Comparison of ENCODE assay signal across 24 mouse cellular contexts in the genomic region with DNA sequence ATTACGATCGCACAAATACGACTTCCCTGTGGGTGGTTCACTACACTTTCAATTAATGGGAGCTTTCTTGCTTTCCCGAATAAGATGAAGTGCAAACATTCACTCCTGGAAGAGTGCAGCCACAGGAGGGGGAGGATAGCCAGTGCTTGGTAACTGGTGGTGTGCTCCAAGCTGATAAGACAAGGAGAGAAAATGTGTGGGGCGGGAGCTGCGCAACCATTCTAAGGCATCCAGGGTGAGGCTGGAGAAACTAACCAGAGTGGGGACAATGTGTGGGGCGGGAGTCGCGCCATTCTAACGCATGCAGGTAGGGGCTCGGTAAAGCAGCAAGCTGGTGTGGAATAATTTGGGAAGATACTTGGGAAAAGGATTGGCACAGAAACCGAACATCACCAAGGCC. TPM values are rescaled to one million over a fixed set of nuclear protein-coding genes. Genes with fewer than 3 reads are reported as not detected.
A peak's percentile ranks its signal among the peaks of the same experiment; 100 is the strongest.
DNase-seq lines count a peak whose midpoint lies in the region; ATAC-seq lines count a peak whose summit lies in the region.
"Had no signal": no experiment of that assay in that cellular context is flagged by ENCODE, and none has a peak within 500 bp of the region (broad histone marks: within the 10 kb centered on the region; RNA-seq: fewer than 3 reads in every experiment).

No protein-coding gene starts in this region.

- intact Hi-C loops in heart, postnatal 10 days (cut with DNase I): no loop called here
- intact Hi-C loops in heart, postnatal 36 days (cut with DNase I): no loop called here

- WGBS in heart, embryonic 13.5 days: 63% methylated on average over 12 of the region's 12 CpGs

- H3K4me1 ChIP-seq in heart, embryonic 13.5 days: no peaks in the 10 kb centered on the region
- H3K4me1 ChIP-seq: embryonic facial prominence, embryonic 13.5 days; forebrain, embryonic 12.5 days; hindbrain, embryonic 15.5 days had no signal

- H3K9ac ChIP-seq in heart, embryonic 13.5 days: no peak overlapping the region
- H3K9ac ChIP-seq: embryonic facial prominence, embryonic 13.5 days; forebrain, embryonic 12.5 days; hindbrain, embryonic 15.5 days had no signal

- no peak overlapping the region for H3K27ac ChIP-seq in heart, embryonic 13.5 days (replicated peaks)
- H3K27ac ChIP-seq: embryonic facial prominence, embryonic 13.5 days; forebrain, embryonic 12.5 days; hindbrain, embryonic 15.5 days had no signal

- ATAC-seq in heart, embryonic 13.5 days (ENCODE audit: extremely low read depth, insufficient number of reproducible peaks, low FRiP score, low TSS enrichment): no peak
- ATAC-seq: activated CD4-positive, CD25-positive, alpha-beta regulatory T cell, adult 4 months; CD4-positive, CD25-positive, alpha-beta regulatory T cell, adult 4 months; forebrain, embryonic 16.5 days; intestine, postnatal 0 days had no signal

- H3K9me3 ChIP-seq in heart, embryonic 13.5 days: no peaks in the 10 kb centered on the region
- H3K9me3 ChIP-seq: embryonic facial prominence, embryonic 13.5 days; forebrain, embryonic 12.5 days; hindbrain, embryonic 15.5 days had no signal

- peak overlapping the region; percentile 16; the same call in 1 of the 2 replicates for H3K4me2 ChIP-seq in heart, embryonic 13.5 days
- H3K4me2 ChIP-seq: embryonic facial prominence, embryonic 13.5 days; forebrain, embryonic 12.5 days; hindbrain, embryonic 15.5 days had no signal

- H3K36me3 ChIP-seq in heart, embryonic 13.5 days: no peaks in the 10 kb centered on the region
- H3K36me3 ChIP-seq: embryonic facial prominence, embryonic 13.5 days; forebrain, embryonic 12.5 days; hindbrain, embryonic 15.5 days had no signal

- peak; percentile 72 for DNase-seq in heart, adult 11 months
- DNase-seq in heart, postnatal 10 days: no peak
- no peak for DNase-seq in heart, postnatal 36 days
- peak; percentile 3 for DNase-seq in ES-CJ7 (ENCODE audit: low read depth, low spot score)
- peak; percentile 6 for DNase-seq in yolk sac, embryonic 10.5 days (ENCODE audit: low spot score)
- no peak for DNase-seq in urinary bladder, postnatal 25 days (ENCODE audit: low spot score)
- DNase-seq: adrenal gland, postnatal 14 days; B cell, adult 2 months; cerebellum, adult 11-12 months; cerebellum, adult 9-10 months; cerebellum, postnatal 25 days; gastrocnemius, postnatal 14 days; heart, postnatal 14 days had no signal

- no peak overlapping the region for H3K4me3 ChIP-seq in heart, embryonic 13.5 days
- H3K4me3 ChIP-seq: embryonic facial prominence, embryonic 13.5 days; forebrain, embryonic 12.5 days; hindbrain, embryonic 15.5 days had no signal

- H3K27me3 ChIP-seq in heart, embryonic 13.5 days (replicated peaks): no peaks in the 10 kb centered on the region
- H3K27me3 ChIP-seq: embryonic facial prominence, embryonic 13.5 days; forebrain, embryonic 12.5 days; hindbrain, embryonic 15.5 days had no signal

RNA-seq across cellular contexts. Expression of a gene that starts 36.6 kb away (rescaled TPM):
- total RNA-seq in heart, postnatal 10 days (2021): not detected
- polyA plus RNA-seq in heart, embryonic 13.5 days (2015; fragmentation: Nextera tagmentation; extraction: Ambion mirVana): 0.21 TPM in 1 of 2 replicates, not detected in the other
- total RNA-seq in heart, postnatal 36 days (2021): not detected
- total RNA-seq: gastrocnemius, postnatal 14 days; heart, postnatal 14 days; MEL had no signal
- polyA plus RNA-seq: activated CD4-positive, CD25-positive, alpha-beta regulatory T cell, adult 4 months; CD4-positive, CD25-positive, alpha-beta regulatory T cell, adult 4 months; heart, embryonic 14.5 days; hindbrain, embryonic 11.5 days had no signal

Comparison
In these comparisons a context has a peak if more than half of its experiments do, and no peak if none do; other contexts are left out.
1. DNase-seq: peak in heart, adult 11 months (single experiment), ES-CJ7 (single experiment) and yolk sac, embryonic 10.5 days (single experiment); none in heart, postnatal 10 days (0 of 2), heart, postnatal 36 days (0 of 2) and urinary bladder, postnatal 25 days (single experiment).